Mouse (Mus musculus) kidney, adult 2 months (tissue): ENCODE data around the gene Hoxc5.

Source experiments
- CTCF ChIP-seq: fragments of 200-500 bp; conservative IDR thresholded peaks from 2 replicates; pipeline ENCODE4 v1.5.1; 2011; ENCODE audit warnings: low read depth, mild to moderate bottlenecking, control low read depth, low read length, moderate library complexity, mixed read lengths; ENCODE audit not compliant: insufficient read depth, insufficient read length
- POLR2A ChIP-seq: fragments of 200-500 bp; IDR thresholded peaks from one replicate; pipeline ENCODE4 v1.6.1; 2011; ENCODE audit warnings: low read depth, low read length, control low read depth

GRCm38 (mm10) chr15:102948842-102949241 lies 18.4 kb upstream of the Hoxc5 start:
- TF ChIP-seq CTCF (no peak), POLR2A (no peak)
